Mouse (Mus musculus): ENCODE results near the gene Olfr871.
"Not testable (repeated sequence)": the region's sequence is repeated elsewhere in the genome, so short reads cannot be mapped to it uniquely, and the experiment has no call there.

Olfr871 gene

GRCm38 (mm10) chr9:20211907-20212306, at the start of gene Olfr871:
TSS of gene Olfr871 (plus strand) at chr9:20212207.
- DNase-seq: no peak

DNA sequence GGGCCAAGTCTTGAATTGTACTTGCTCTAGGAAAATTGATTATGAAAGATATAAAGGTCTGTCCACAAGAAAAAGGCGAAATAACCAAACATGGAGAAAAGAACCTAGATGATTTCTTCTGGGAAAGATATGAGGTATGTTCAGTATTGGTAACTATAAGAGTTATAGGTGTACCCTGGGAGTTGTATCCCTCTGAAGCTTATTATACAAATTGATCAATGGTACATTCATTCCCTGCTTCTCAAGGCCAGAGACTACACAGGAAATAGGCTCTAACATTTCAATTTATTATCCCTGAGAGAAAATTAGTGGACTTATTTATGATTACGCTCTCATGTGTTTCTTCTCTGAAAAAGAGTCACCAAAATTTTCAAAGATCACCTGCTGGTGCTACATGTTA, 38.0 kb upstream of the Olfr871 start, which contains the start of gene Olfr870:
Gene Olfr870 (minus strand): TSS at position 101 of the 400 bp plus-strand sequence.
- DNase-seq: no peak

- no peak for DNase-seq
These were observed 32.5 kb upstream of the Olfr871 start for GRCm38 (mm10) chr9:20179463-20179862.

DNA sequence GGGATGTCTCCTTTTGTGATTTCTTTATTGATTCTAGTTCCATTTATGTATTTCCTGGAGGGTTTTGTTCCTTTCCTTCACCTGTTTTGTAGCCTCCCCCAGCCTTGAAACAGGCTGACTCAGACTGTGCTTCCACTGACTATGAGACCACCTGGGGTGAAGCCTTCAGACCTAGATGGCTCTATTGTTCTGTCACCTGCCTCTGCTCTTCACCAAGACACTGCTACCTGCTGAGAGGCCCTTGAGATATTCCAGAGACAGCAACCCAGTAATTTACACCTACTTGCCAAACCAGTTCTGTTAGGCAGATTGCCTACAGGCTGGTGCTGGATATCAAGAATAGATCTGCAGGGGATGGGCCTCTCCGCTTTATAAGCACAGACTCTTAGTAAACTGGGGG, 9.9 kb upstream of the Olfr871 start:
- no peak for DNase-seq

- not testable (repeated sequence) for DNase-seq
These were observed 8.5 kb upstream of the Olfr871 start for GRCm38 (mm10) chr9:20203413-20203984.

DNA sequence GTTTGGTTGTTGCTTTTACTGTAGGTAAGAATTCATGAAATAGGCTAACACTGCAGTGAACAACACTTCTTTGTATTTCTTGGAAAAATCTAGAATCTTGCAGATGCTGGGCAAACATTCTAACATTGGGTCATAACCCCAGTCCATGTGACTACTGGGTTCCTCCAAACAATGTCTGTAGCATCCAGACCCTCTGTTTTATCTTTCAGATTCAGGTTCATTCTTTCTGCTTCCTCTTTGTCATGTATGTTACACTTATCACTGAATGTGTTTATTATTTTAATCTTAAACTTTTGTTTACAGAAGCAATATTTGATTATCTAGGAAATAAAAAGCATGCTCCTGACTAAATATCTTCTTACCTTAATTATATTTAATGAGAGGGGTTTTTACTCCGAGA, 1.2 kb upstream of the Olfr871 start:
- no peak for DNase-seq

- no peak for DNase-seq
These were observed 530 bp upstream of the Olfr871 start for GRCm38 (mm10) chr9:20211477-20211876.

GRCm38 (mm10) chr9:20236819-20237218, 24.8 kb downstream of the Olfr871 start, which contains the start of gene Olfr872:
TSS of gene Olfr872 (plus strand) at chr9:20237119.
- no peak for DNase-seq

GRCm38 (mm10) chr9:20237378-20237777, 25.4 kb downstream of the Olfr871 start:
- DNase-seq: no peak

All from lung, postnatal 14 days (tissue).